Mouse (Mus musculus): ENCODE results near the gene Vmp1.

Vmp1 gene

DNA sequence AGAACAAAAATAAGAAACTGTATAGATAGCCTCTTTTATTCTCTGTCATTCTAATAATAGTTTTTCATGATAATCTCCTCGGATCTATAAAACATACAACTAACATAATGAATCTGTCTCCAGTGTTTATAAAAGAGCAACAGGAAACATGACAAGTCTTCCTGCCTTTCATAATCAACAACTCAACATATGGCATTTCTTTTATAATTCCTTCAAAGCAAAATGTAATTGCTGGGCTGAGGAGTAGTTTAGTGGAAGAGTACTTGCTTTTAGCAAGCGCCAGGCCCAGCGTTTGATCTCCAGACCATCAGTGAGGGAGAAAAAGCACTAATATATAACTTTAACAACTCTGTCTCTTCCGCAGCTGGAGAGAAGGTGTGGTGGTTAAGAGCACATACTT is 41.9 kb downstream of the Vmp1 start:
- DNase-seq (ENCODE audit: extremely low read depth, low read depth, low spot score), result no peak

DNA sequence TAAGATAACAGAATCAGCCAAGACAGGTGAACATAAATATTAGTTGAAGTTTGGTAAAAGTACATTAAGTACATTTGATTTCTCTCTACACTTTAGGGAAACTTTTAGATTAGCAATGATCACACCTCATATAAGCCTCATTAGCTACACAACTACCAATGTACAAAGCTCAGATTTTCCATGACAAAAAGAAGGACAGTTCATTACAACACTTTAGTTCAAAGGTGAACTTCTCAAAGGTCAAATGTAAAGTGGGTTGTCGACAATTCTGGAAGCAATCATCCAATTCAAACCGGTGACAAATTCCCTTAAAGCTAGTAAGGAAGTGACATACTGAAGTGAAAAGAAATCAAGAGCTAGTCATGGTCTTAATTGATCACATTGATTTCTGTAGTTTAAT is 45.9 kb downstream of the Vmp1 start:
- DNase-seq (ENCODE audit: extremely low read depth, low read depth, low spot score), result no peak

DNA sequence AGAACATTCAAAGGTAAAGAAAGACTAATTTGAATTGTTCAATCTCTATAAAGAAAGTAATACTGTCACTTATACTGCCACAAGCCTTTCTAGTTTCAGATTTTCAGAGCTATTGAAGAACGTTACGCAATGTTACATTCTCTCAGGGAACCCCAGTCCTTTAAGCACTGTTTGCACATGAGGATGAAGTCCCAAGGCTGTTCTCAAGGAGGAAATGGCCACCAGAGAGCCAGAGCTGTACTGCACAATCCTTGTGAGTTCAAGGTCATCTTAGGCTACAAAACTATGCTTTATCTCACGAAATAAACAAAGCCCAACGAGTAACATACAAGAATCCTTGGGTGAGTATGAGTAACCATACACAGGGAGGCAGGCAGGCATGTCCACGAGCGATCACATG is 49.2 kb downstream of the Vmp1 start:
- no peak for DNase-seq (ENCODE audit: extremely low read depth, low read depth, low spot score)

DNA sequence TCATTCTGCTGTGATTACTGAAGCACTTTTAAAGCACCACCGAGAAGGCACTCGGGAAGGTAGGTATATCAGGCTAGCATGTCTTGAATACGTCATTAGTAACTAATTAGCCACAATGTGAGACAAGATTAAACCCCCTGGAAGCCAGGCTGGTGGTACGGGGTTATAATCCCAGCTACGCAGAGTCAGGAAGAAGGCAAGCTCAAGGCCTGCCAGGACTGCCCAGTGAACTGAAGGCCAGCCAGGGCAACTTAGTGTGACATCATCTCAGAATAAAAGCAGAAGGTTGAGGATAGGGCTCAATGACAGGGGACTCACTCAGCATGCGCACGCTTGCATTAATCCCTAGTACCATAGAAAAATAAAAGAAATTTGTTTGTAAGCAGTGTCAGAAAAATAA is 53.7 kb downstream of the Vmp1 start:
- no peak for DNase-seq (ENCODE audit: extremely low read depth, low read depth, low spot score)

DNA sequence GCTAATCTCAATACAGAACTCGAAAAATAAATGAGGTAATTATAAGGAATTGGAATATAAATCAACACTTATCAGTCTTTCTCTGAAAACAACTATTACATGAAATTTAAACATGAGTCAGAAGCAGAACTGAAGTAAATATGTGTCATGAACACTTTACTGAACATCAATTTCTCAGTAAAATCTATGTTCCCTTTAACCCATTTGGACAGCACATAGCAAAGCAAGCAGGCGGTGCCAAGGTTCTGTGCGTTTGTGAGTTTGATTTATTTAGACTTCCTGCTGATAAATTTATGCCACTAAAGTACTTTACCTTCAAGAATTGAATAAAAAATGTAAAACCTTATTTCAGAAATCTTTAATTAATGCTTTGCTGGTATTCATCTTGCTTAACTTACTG is 54.2 kb downstream of the Vmp1 start:
- DNase-seq (ENCODE audit: extremely low read depth, low read depth, low spot score), result no peak

DNA sequence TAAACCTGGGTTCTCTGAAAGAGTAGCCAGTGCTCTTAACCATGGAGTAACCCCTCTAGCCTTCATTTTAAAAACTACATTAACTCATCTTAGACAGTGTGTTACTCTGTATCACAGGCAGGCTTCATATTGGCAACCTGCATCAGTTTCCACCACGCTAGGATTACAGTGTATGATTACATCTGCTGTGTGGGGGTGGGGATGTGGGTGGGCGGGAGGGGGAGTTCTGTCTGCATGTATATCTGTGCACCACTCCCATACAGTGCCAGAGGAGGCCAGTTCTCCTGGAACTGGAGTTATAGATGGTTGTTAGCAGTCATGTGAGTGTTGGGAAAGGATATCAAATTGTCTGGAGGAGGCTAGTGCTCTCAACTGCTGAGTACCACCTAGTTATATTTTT is 55.2 kb downstream of the Vmp1 start:
- no peak for DNase-seq (ENCODE audit: extremely low read depth, low read depth, low spot score)

DNA sequence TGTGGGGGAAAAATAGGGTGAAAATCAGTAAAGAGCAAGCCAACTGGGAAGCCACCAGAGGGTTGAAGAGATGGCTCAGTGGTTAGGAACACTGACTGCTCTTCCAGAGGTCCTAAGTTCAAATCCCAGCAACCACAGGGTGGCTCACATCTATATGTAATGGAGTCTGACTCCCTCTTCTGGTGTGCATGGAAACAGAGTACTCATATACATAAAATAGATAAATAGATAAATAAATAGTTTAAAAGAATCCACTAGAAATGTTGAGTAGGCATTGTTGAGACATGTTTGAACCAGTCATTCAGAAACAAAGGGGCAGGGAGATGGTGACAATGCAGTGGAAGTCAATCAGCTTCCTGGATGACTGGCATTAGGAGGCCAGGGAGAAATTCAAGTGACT is 56.0 kb downstream of the Vmp1 start:
- DNase-seq (ENCODE audit: extremely low read depth, low read depth, low spot score), result no peak

DNA sequence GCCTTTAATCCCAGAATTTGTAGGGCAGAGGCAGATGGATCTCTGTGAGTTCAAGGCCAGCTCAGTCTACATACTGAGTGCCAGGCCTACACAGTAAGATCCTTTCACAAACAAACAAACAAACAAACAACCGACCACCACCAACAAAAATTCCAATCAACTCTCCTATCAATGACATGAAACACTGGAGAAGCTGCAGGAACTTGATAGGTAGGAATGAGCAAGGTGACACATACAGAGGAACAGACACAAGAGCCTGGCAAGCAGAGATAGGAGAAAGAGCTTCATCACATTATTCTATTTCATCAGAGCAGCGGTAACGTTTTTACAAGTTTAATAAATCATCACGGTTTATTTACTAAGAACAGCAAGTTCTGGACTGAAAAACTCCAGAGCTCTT is 56.9 kb downstream of the Vmp1 start:
- DNase-seq (ENCODE audit: extremely low read depth, low read depth, low spot score), result no peak

DNA sequence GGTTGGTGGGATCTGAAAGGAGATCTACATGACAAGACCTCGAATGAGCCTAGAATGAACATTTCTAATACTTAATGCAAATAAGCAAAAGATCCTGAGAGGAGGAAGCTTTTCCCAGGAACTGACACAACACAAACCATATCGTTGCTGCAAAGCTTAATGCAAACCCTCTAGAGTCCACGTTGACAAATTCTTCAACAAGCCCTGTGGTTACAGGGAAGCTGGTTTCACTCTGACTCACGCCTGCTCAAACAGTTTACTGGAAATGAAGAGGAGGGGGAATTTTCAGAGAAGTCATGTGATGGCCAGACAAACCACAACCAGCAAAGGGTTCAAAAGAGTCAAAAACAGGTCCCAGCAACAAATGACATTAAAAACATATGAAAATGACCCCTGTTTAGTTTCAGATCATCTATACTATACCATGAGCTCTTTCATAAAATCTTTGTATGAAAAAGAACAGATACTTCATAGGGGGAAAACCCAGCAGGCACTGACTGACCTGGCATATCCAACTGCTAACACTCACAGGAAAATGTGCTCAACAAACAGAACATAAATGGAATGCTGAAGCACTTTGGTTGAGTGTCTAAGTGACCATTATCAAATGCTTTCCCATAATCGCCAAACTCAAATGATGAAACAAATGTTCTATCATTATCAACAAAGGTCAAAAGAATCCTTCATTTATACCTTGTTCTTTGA is 59.2 kb downstream of the Vmp1 start:
- DNase-seq (ENCODE audit: extremely low read depth, low read depth, low spot score), result no peak

DNA sequence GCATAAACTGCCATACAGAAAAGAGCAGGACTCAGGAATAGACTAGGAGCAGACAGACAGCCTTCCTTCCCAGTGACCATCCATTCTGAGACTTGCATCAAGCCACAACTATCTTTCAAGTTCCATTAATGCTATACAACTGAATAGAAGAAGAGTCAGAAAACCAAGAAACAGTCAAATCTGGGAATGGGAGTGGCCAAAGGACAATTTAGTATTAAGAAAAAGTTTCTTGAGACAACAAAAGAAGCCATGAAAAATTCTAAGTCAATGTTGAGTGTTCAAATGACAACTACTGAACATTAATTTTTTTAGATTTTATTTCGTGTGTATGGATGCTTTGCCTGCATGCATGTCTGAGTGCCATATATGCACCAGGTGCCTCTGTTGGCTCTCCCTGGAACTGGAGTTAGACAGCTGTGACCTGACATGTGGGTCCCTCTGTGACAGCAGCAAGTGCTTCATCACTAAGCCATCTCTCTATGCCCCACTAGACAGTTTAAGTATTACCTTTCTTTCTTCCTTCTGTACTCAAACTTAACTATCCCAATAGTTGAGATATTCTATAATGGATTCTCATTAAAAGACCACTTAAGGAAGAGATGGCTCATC is 60.1 kb downstream of the Vmp1 start:
- no peak for DNase-seq (ENCODE audit: extremely low read depth, low read depth, low spot score)

DNA sequence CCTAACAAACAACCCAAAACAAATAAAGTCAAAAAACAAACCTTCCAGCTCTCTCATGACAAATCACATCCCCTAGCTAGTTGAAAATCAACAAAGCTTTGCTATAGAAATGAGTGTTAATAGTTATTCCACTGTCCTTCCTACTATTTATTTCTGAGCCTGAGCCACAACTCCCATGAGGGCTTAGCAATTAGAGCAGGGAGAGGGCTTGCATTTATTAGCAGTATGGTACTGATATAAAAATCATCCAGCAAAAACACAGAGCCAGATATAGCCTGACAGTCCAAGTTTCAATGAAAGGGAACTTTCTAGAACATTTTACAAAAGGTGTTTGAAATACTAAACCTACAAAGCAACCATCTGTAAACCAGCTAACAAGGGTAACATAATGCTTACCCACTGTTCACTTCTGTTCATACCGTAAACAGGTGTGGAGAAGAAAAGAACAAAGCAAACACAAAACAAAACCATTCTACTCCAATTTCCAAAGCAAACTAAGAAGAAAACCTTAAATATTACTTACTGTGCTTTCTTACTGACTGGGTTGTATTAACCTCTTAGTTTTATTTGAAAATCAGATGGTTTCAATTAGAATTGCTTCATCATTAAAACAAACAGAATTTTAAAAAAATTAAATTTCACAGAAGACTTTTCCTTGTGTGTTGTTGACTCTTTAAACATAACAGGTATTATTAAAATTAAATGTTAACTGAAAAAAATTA is 61.3 kb downstream of the Vmp1 start:
- DNase-seq (ENCODE audit: extremely low read depth, low read depth, low spot score), result no peak

DNA sequence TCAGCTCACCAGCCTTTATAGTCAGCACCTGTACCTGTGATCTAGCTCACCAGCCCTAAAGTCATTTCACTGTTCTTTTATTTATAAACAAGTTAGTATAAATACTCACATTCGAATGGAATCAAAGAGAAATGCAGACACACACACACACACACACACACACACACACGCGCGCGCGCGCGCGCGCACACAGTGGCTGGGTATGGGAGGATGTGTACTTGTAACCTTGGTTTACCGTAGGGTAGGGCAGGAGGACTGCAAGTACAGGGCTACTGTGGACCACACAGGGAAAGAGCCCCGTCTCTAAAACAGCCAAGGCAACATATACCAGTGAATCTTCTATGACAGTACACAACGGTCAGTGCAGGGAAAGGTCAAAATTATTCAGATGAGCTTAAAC is 62.5 kb downstream of the Vmp1 start:
- DNase-seq (ENCODE audit: extremely low read depth, low read depth, low spot score), result no peak

DNA sequence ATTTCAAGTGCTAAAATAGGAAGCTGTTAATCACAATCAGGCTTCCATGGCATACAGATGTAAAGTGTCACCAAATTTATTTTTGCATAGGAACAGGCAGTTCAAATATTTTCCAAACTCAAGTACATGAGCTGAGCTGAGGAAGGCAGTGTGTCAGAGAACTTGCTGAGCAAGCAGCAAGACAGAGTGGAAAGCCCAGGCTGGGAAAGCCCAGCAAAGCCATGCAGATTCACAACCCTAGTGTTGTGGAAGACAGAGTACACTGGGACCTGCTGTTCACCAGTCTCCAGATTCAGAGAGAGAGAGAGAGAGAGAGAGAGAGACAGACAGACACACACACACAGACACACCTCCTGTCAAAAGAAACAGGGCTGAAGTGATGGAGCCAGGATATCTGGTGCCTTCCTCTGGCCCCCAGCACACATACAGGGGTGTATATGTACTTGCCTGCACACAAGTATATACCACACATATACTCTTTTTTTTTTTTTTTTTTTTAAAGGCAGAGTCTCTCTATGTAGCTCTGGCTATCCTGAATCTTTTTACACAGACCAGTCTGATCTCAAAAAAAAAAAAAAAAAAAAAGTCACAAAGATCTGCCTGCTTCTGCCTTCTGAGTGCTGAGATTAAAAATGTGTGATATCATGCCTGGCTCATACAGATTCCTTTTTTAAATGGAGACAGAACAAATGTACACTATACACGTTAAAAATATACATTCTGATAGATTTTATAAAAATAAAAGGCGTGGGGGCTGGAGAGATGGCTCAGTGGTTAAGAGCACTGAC is 64.9 kb downstream of the Vmp1 start:
- no peak for DNase-seq (ENCODE audit: extremely low read depth, low read depth, low spot score)

DNA sequence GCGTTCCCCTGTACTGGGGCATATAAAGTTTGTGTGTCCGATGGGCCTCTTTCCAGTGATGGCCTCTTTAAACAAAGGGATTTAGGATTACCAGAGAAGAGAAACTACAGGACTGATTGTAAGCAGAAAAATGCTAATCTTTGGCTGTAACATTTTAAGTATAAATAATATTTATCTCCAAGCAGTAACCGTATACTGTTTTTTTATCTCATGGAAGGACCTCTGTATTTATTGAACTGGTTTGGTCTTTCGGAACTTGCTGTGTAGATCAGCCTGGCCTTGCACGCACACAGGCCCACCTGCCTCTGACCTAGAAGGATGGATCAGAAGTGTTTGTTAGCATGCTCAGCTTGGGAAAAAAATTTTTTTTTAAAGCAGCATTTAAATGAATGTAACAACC is 69.0 kb downstream of the Vmp1 start:
- DNase-seq (ENCODE audit: extremely low read depth, low read depth, low spot score), result no peak

DNA sequence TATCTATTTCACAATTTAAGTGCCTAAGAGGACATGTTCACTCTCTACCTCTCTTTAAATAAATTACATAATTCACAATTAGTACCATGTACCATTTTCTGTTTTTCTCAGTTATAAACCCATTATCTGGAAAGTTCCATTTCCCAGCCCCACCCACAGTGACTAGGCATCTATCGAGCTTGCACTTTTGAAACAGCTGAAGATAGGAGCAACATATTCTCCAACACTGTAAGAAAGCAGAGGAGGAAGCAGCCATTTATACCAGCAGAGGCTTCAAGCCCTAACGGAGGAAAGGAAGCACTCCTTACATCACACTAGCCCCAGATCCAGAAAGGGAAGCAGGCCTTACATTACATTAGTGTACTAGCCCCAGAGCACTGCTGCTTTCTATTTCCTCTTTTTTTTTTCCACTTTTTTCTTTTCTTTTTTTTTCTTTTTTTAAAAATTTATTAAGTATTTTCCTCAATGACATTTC is 69.5 kb downstream of the Vmp1 start:
- DNase-seq (ENCODE audit: extremely low read depth, low read depth, low spot score), result no peak

DNA sequence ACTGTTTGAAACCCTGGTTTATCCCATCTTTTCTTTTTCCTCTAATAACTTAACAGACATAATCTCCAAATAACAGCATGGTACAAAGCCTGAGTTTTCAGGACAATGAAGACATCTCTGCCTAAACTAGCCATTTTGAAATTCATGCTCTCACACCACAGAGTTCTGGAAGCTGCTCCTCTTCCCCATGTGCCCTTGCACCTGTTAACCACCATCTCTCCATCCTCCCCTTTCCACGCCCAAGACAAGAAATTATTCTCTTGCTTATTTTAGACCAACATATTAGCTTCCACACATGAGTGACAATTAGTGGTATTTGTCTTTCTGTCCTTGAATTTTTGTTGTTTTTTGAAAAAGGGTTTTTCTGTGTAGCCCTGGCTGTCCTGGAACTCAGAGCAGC is 71.6 kb downstream of the Vmp1 start:
- no peak for DNase-seq (ENCODE audit: extremely low read depth, low read depth, low spot score)

DNA sequence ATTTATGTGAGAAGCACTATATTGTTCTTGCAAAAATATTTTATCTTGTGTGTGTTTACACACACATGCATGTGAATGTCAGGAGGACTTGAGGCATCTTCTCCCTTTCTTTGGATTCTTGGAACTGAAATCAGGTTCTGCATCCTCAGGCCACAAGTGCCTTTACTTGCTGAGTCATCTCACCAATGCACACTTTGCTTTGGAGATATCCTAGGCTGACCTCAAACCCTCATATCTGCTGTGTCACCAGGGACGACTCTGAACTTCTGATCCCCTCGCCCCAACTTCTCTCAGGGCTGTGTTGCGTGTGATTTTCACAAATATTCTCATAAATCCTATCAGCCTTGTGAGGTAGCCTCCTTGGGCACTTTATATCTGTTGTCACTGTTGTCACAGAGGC is 73.4 kb downstream of the Vmp1 start:
- no peak for DNase-seq (ENCODE audit: extremely low read depth, low read depth, low spot score)

DNA sequence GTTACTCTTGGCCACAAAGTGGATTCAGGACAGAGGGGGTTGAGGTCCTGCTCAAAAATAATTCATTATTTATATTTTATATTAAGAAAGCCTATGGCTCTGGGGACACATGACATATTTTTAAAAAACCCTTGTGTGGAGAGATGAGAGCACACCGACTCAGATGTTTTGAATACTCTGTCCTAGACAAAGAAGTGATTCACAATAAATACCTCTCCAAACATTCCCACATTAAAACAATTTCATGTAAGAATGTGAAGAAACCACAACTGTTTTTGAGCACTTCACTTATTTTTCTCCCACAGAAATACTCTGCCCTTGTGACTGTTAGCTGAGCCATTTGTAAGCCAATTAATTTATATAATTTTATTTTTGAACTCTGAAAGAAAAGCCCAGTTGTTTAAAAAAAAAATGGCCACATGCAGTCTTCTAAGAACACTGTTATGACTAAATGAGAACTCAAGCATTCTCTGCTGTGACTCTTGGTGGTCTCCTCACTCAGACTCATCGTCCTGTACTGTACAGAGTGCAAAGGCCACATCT is 75.8 kb downstream of the Vmp1 start:
- no peak for DNase-seq (ENCODE audit: extremely low read depth, low read depth, low spot score)

DNA sequence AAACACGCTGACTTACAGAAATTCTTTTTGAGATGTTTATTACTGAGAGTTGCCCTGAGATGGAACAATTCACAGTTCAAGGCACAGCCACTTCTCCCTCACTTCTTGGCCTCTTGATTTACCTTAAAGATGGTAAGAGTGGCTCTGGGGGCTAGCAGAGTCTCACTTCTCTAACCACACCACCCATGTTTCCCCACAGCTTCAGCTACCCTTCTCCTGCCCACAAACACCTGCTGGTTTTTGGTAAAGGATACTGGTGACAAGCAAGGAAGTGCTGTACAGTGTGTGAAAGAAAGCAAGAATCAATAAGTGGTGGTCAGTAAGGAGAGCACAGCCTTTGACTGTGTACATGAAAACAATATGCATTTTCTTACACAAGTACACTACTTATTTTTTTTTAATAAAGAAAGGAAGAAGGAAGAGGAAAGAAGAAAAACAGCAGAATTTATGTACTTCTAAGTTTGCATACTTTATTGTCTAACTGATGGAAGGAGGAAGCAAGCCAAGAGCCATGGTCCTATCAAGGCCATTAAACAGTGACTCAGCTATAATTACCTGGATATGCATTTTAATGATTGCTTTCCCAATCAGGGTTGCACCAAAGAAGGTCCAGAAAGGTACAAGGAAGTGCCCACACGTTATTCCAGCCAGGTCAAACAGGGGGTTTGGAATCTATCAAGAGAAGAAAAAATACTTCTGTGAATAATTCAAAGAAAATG is 76.9 kb downstream of the Vmp1 start:
- DNase-seq (ENCODE audit: extremely low read depth, low read depth, low spot score), result no peak

DNA sequence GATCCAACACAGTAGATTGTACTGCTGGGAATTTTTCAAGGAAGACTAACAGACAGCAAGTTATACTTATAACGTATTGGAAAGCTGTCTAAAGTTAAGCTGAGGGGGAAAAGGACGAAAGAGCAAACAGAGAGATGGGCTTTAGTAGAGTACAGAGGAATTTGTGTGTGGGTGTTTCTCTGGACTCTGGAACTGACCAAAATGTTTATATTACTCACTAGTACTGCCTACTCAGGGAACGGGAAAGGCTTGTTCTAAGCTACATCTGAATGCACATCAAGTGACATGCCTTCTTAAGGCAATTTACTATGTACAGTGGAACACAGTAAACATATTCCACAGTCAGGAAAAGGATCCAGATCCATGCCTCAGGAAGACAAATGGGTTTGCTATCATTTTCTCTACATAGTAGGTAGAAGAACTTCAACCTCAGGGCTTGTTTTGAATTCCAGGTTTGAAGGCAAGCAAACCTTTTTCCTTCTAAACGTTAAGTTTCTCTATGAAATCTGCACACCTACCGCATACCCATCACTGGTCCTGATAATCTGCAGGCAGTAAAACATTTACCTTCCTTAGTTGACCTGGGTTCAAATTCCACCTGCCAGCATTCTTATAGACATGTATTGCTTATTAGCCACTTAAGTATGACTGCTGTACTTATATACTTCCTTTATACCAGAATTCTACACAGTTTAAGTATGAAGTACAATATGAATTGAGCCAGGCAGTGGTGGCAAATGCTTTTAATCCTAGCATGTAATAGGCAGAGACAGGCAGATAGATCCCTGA is 78.7 kb downstream of the Vmp1 start:
- DNase-seq (ENCODE audit: extremely low read depth, low read depth, low spot score), result peak; percentile 73
